Mouse (Mus musculus) bone marrow, adult 2 months (tissue): ENCODE measurements at regions not wholly inside any gene's neighbourhood (a gene's known extent, or its start where the extent isn't known, plus 50 kb on each side); places are given as distances from the start of the nearest gene placed in this dataset.

ENCODE experiments used
- CTCF ChIP-seq: fragments of 200-500 bp; IDR thresholded peaks from 2 replicates; pipeline ENCODE4 v1.5.1; 2011; ENCODE audit warnings: low read length, control low read depth; ENCODE audit not compliant: control insufficient read depth, insufficient read depth
- POLR2A ChIP-seq: fragments of 200-500 bp; IDR thresholded peaks from 2 replicates; pipeline ENCODE4 v1.6.1; 2011; ENCODE audit warnings: low read depth, mild to moderate bottlenecking, control low read depth, low read length, borderline replicate concordance; ENCODE audit not compliant: control insufficient read depth

DNA sequence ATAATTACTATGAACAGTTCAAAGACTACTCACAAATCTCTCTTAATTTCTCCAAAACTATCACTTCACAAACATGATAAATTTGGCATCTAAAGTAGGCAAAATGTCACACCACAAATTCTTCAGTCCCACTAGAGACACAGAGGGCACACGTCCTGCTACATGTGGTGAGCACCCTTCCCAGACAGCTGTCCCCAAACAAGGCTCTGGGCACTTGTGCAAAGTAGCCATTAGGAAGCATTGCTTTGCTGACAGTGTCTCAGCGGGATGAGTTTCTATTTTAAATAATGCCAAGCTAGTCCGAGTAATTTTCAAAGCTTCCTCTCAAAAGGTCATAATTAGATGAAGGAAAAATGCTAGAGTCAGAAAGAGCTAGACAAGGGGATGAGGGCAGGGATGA, 169.1 kb upstream of the Fn1 start:
- no peak for TF ChIP-seq CTCF
- no peak for TF ChIP-seq POLR2A
